ENCODE assay signal across 9 mouse cellular contexts in genomic region chr17:86906136-86906461, GRCm38 (mm10). TPM values are rescaled to one million over a fixed set of nuclear protein-coding genes. Genes with fewer than 3 reads are reported as not detected.
DNase-seq lines count a peak whose midpoint lies in the region; ATAC-seq and TF ChIP-seq lines count a peak whose summit lies in the region.
"Had no signal": no experiment of that assay in that cellular context is flagged by ENCODE, and none has a peak within 500 bp of the region (broad histone marks: within the 10 kb centered on the region; RNA-seq: fewer than 3 reads in every experiment).

No protein-coding gene starts in this region.

- TF ChIP-seq EP300 in ES-Bruce4 (IDR thresholded peaks at IDR 0.05; ENCODE audit: insufficient read depth, low read depth, low read length): no peak

- H3K36me3 ChIP-seq in ES-Bruce4 (ENCODE audit: control insufficient read depth, insufficient read depth, low read length, poor library complexity, severe bottlenecking): no peaks in the 10 kb centered on the region
- no peaks in the 10 kb centered on the region for H3K36me3 ChIP-seq in forebrain, embryonic 13.5 days (ENCODE audit: poor library complexity, severe bottlenecking)
- no peaks in the 10 kb centered on the region for H3K36me3 ChIP-seq in lung, embryonic 16.5 days (ENCODE audit: control insufficient read depth, insufficient read depth, low read length)
- H3K36me3 ChIP-seq: liver, embryonic 13.5 days had no signal

- TF ChIP-seq POLR2A in ES-Bruce4 (IDR thresholded peaks at IDR 0.05; ENCODE audit: insufficient read depth, low read length): no peak

- no peaks in the 10 kb centered on the region for H3K27me3 ChIP-seq in ES-Bruce4 (ENCODE audit: control insufficient read depth, insufficient read depth, low read length, poor library complexity, severe bottlenecking)
- no peaks in the 10 kb centered on the region for H3K27me3 ChIP-seq in forebrain, embryonic 13.5 days
- 0 out of 2 replicates have a peak, but pooled peaks cover 2% of the 10 kb centered on the region for H3K27me3 ChIP-seq in lung, embryonic 16.5 days (ENCODE audit: control insufficient read depth, insufficient read depth, low read depth, low read length)
- H3K27me3 ChIP-seq: liver, embryonic 13.5 days had no signal

- H3K4me2 ChIP-seq in forebrain, embryonic 13.5 days: peak overlapping the region; percentile 27
- H3K4me2 ChIP-seq in lung, embryonic 16.5 days (ENCODE audit: low read depth, low read length): peak overlapping the region; percentile 4; the same call in 1 of the 2 replicates
- H3K4me2 ChIP-seq: liver, embryonic 13.5 days had no signal

- no peaks in the 10 kb centered on the region for H3K4me1 ChIP-seq in ES-Bruce4 (ENCODE audit: control insufficient read depth, insufficient read depth, low read length)
- H3K4me1 ChIP-seq in forebrain, embryonic 13.5 days: peaks cover 27% of the 10 kb centered on the region
- peaks cover 16% of the 10 kb centered on the region for H3K4me1 ChIP-seq in lung, embryonic 16.5 days (replicated peaks; ENCODE audit: control insufficient read depth, insufficient read depth, low read length)

- intact Hi-C loops in heart, postnatal 14 days (cut with DNase I): loop anchor here (1.0 to 5.0 kb wide), 5 partner anchors 94 to 743 kb away; no protein-coding TSS in a partner anchor

- peak; percentile 22 for DNase-seq in c-Kit-positive CD71-positive TER-119-negative erythroid progenitor cells, embryonic 14.5 days (ENCODE audit: low read depth)
- peak; percentile 84 to 94 for DNase-seq in heart, postnatal 14 days
- peak; percentile 59 for DNase-seq in large intestine, adult 2 months (ENCODE audit: low read depth, low spot score)
- DNase-seq in ovary, postnatal 14 days (ENCODE audit: low spot score): peak; percentile 89
- peak; percentile 76 for DNase-seq in thymus, postnatal 25 days
- DNase-seq: liver, embryonic 13.5 days had no signal

- H3K27ac ChIP-seq in ES-Bruce4 (ENCODE audit: insufficient read depth, low read length): no peak overlapping the region
- H3K27ac ChIP-seq in forebrain, embryonic 13.5 days: peak overlapping the region; percentile 84; the same call in 1 of the 2 replicates
- H3K27ac ChIP-seq in lung, embryonic 16.5 days (ENCODE audit: low read length): no peak overlapping the region
- H3K27ac ChIP-seq: liver, embryonic 13.5 days had no signal

- ATAC-seq in forebrain, embryonic 13.5 days: peak; percentile 64
- ATAC-seq in lung, embryonic 16.5 days (ENCODE audit: low read depth): peak; percentile 59; the same call in 1 of the 2 replicates

- no peak overlapping the region for H3K4me3 ChIP-seq in ES-Bruce4 (ENCODE audit: low read depth, low read length)
- no peak overlapping the region for H3K4me3 ChIP-seq in forebrain, embryonic 13.5 days
- H3K4me3 ChIP-seq in lung, embryonic 16.5 days (ENCODE audit: low read length): no peak overlapping the region
- H3K4me3 ChIP-seq: liver, embryonic 13.5 days had no signal

- no peak overlapping the region for H3K9ac ChIP-seq in ES-Bruce4 (ENCODE audit: low read depth, poor library complexity, severe bottlenecking)
- peak overlapping the region; percentile 26; the same call in 1 of the 2 replicates for H3K9ac ChIP-seq in forebrain, embryonic 13.5 days
- H3K9ac ChIP-seq in lung, embryonic 16.5 days (ENCODE audit: low read length): no peak overlapping the region
- H3K9ac ChIP-seq: liver, embryonic 13.5 days had no signal

- H3K9me3 ChIP-seq in ES-Bruce4 (replicated peaks; ENCODE audit: control insufficient read depth, insufficient read depth, low read length, poor library complexity, severe bottlenecking): no peaks in the 10 kb centered on the region
- H3K9me3 ChIP-seq in forebrain, embryonic 13.5 days (replicated peaks): no peaks in the 10 kb centered on the region
- no peaks in the 10 kb centered on the region for H3K9me3 ChIP-seq in lung, embryonic 16.5 days (ENCODE audit: control insufficient read depth, low read length)
- H3K9me3 ChIP-seq: liver, embryonic 13.5 days had no signal

- TF ChIP-seq CTCF in ES-Bruce4 (IDR thresholded peaks at IDR 0.05; ENCODE audit: low read depth, low read length): peak; percentile 73

- 4% methylated on average over 9 of the region's 9 CpGs for WGBS in forebrain, embryonic 13.5 days
- 2% methylated on average over 9 of the region's 9 CpGs for WGBS in large intestine, adult 2 months
- 1% methylated on average over 9 of the region's 9 CpGs for WGBS in lung, embryonic 16.5 days

RNA-seq across cellular contexts. Expression of gene Tmem247, which starts 11.0 kb away (rescaled TPM):
- not detected in 2 replicates for polyA plus RNA-seq in ES-Bruce4 (2011; ENCODE audit: insufficient read depth, insufficient read length, low read depth, missing spikeins)
- not detected in 2 replicates for polyA plus RNA-seq in forebrain, embryonic 13.5 days (2015; fragmentation: Nextera tagmentation; extraction: Ambion mirVana)
- not detected for total RNA-seq in heart, postnatal 14 days (2021)
- polyA plus RNA-seq in large intestine, adult 2 months (2012; rRNA removed): not detected in 2 replicates
- not detected in 2 replicates for polyA plus RNA-seq in lung, embryonic 16.5 days (2015; fragmentation: Nextera tagmentation; extraction: Ambion mirVana)
- polyA plus RNA-seq: liver, embryonic 13.5 days had no signal

RNA-seq across cellular contexts. Expression of gene Atp6v1e2, which starts 41.6 kb away (rescaled TPM):
- polyA plus RNA-seq in ES-Bruce4 (2011; ENCODE audit: insufficient read depth, insufficient read length, low read depth, missing spikeins): 0.48 TPM in 1 of 2 replicates, not detected in the other
- polyA plus RNA-seq in forebrain, embryonic 13.5 days (2015; fragmentation: Nextera tagmentation; extraction: Ambion mirVana): not detected in 2 replicates
- not detected for total RNA-seq in heart, postnatal 14 days (2021)
- polyA plus RNA-seq in large intestine, adult 2 months (2012; rRNA removed): not detected in 2 replicates
- not detected in 2 replicates for polyA plus RNA-seq in lung, embryonic 16.5 days (2015; fragmentation: Nextera tagmentation; extraction: Ambion mirVana)
- polyA plus RNA-seq: liver, embryonic 13.5 days had no signal

RNA-seq across cellular contexts. Expression of gene Rhoq, which starts 56.8 kb away (rescaled TPM):
- 42.1 and 47.1 TPM in 2 replicates for polyA plus RNA-seq in ES-Bruce4 (2011; ENCODE audit: insufficient read depth, insufficient read length, low read depth, missing spikeins)
- polyA plus RNA-seq in forebrain, embryonic 13.5 days (2015; fragmentation: Nextera tagmentation; extraction: Ambion mirVana): 5.1 and 5.7 TPM in 2 replicates
- 100 to 1,000 TPM; 165 to 168 TPM for total RNA-seq in heart, postnatal 14 days (2021)
- polyA plus RNA-seq in large intestine, adult 2 months (2012; rRNA removed): 13.9 and 20.5 TPM in 2 replicates
- 10.3 and 11.2 TPM in 2 replicates for polyA plus RNA-seq in lung, embryonic 16.5 days (2015; fragmentation: Nextera tagmentation; extraction: Ambion mirVana)

Comparison
In these comparisons a context has a peak if more than half of its experiments do, and no peak if none do; other contexts are left out.
1. DNase-seq: peak in every context shown above with its lines; median percentile 89 in heart, postnatal 14 days; 89 in ovary, postnatal 14 days; 76 in thymus, postnatal 25 days; 59 in large intestine, adult 2 months; 22 in c-Kit-positive CD71-positive TER-119-negative erythroid progenitor cells, embryonic 14.5 days.